Mouse (Mus musculus) kidney, adult 2 months (tissue): ENCODE measurements around the gene Fsip1. TPM values are rescaled to one million over a fixed set of nuclear protein-coding genes. Genes with fewer than 3 reads are reported as not detected.

Experiments
- DNase-seq: peaks from one replicate; pipeline ENCODE4 v3.0.0; 2021
- H3K27ac ChIP-seq: fragments of 200-500 bp; 2 replicates; pipeline ENCODE4 v1.5.1; 2012; ENCODE audit warnings: low read depth, low read length, control low read depth, inconsistent platforms; ENCODE audit not compliant: insufficient read depth
- H3K27me3 ChIP-seq: fragments of 200-500 bp; replicated peaks from 2 replicates; pipeline ENCODE4 v1.6.1; 2012; ENCODE audit warnings: mild to moderate bottlenecking, moderate library complexity, low read length, inconsistent platforms; ENCODE audit not compliant: control insufficient read depth, insufficient read depth
- H3K36me3 ChIP-seq: fragments of 200-500 bp; 2 replicates; pipeline ENCODE4 v1.6.1; 2012; ENCODE audit warnings: mild to moderate bottlenecking, moderate library complexity, low read length, inconsistent platforms; ENCODE audit not compliant: control insufficient read depth, insufficient read depth
- H3K4me1 ChIP-seq: fragments of 200-500 bp; 2 replicates; pipeline ENCODE4 v1.6.1; 2011; ENCODE audit warnings: low read length; ENCODE audit not compliant: control insufficient read depth, insufficient read depth
- H3K4me3 ChIP-seq: fragments of 200-500 bp; 2 replicates; pipeline ENCODE4 v1.5.1; 2011; ENCODE audit warnings: mild to moderate bottlenecking, low read depth, low read length, control low read depth; ENCODE audit not compliant: insufficient read depth
- CTCF ChIP-seq: fragments of 200-500 bp; conservative IDR thresholded peaks from 2 replicates; pipeline ENCODE4 v1.5.1; 2011; ENCODE audit warnings: low read depth, mild to moderate bottlenecking, control low read depth, low read length, moderate library complexity, mixed read lengths; ENCODE audit not compliant: insufficient read depth, insufficient read length
- POLR2A ChIP-seq: fragments of 200-500 bp; IDR thresholded peaks from one replicate; pipeline ENCODE4 v1.6.1; 2011; ENCODE audit warnings: low read depth, low read length, control low read depth
- WGBS: fragments of 180-500 bp; shearing (Covaris S2); methylation state at CpG from one replicate; pipeline ENCODE4 v1.1.7; 2018; 5-methylcytosine and 5-hydroxymethylcytosine counted together
- polyA plus RNA-seq: library from polyadenylated mRNA; depleted of rRNA; stranded (reverse); fragments of >200 nt; gene quantifications from 2 replicates; pipeline ENCODE4 v1.2.3, GENCODE M21; 2012

Fsip1 gene
- polyA plus RNA-seq, 1 experiment: 0.14 TPM

GRCm38 (mm10) chr2:118113808-118114524 lies 142.8 kb downstream of the Fsip1 start:
- H3K4me1 ChIP-seq: peaks cover 4% of the 10 kb centered on the region
- no peak; the same call in 1 of the 2 replicates for TF ChIP-seq CTCF
- no peak for TF ChIP-seq POLR2A
- H3K4me3 ChIP-seq: 0 out of 2 replicates have a peak overlapping the region, but pooled peaks have one; percentile 7
- no peaks in the 10 kb centered on the region; the same call in 1 of the 2 replicates for H3K36me3 ChIP-seq
- H3K27ac ChIP-seq: no peak overlapping the region
- WGBS: 21% methylated on average over 8 of the region's 8 CpGs
- no peaks in the 10 kb centered on the region for H3K27me3 ChIP-seq
- peak; percentile 56 for DNase-seq

GRCm38 (mm10) chr2:118112846-118113479 lies 143.8 kb downstream of the Fsip1 start:
- WGBS: 38% methylated on average over 21 of the region's 21 CpGs
- no peak for DNase-seq
- Histone ChIP-seq H3K36me3 (no peaks in the 10 kb centered on the region), H3K4me1 (peaks cover 4% of the 10 kb centered on the region), H3K4me3 (peak overlapping the region; percentile 51), H3K27ac (no peak overlapping the region), H3K27me3 (no peaks in the 10 kb centered on the region)
- TF ChIP-seq POLR2A: no peak

DNA sequence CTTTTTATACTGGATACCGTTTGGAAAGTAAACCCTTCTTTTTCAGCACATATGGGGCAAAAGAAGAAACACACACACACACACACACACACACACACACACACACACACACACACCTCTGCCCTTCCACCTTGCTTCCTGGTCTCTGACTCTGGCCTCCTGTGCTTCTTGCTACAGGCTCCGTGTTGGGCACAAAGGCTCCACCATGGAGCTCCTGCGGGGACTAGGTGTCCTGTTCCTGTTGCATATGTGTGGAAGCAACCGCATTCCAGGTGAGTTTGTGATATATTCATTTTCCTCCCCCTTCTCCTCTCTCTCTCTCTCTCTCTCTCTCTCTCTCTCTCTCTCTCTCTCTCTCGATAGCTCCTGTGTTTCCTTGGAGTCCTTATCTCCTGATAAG lies 144.3 kb downstream of the Fsip1 start:
- no peak for TF ChIP-seq POLR2A
- TF ChIP-seq CTCF: no peak
- Histone ChIP-seq H3K27me3 (no peaks in the 10 kb centered on the region), H3K36me3 (no peaks in the 10 kb centered on the region), H3K4me3 (peak overlapping the region; percentile 51), H3K4me1 (peaks cover 4% of the 10 kb centered on the region), H3K27ac (0 out of 2 replicates have a peak overlapping the region, but pooled peaks have one; percentile 7)
- WGBS: 22% methylated on average over 5 of the region's 5 CpGs
- no peak for DNase-seq

GRCm38 (mm10) chr2:118111488-118112131 lies 145.2 kb downstream of the Fsip1 start, which contains the start of gene Thbs1:
Thbs1 (plus strand) TSS chr2:118111876.
- Histone ChIP-seq H3K27ac (peak within 1 kb of the TSS; percentile 49; the same call in 1 of the 2 replicates), H3K36me3 (no peaks in the 10 kb centered on the region), H3K4me1 (peaks cover 4% of the 10 kb centered on the region), H3K4me3 (peak within 1 kb of the TSS; percentile 51), H3K27me3 (no peaks in the 10 kb centered on the region)
- DNase-seq: peak; percentile 83
- 1% methylated on average over 36 of the region's 36 CpGs for WGBS
- TF ChIP-seq POLR2A: peak; percentile 88
- TF ChIP-seq CTCF: no peak

- TF ChIP-seq CTCF (peak; percentile 59), POLR2A (no peak)
- Histone ChIP-seq H3K27me3 (no peaks in the 10 kb centered on the region), H3K4me1 (peaks cover 4% of the 10 kb centered on the region), H3K27ac (peak overlapping the region; percentile 49; the same call in 1 of the 2 replicates), H3K4me3 (peak overlapping the region; percentile 51), H3K36me3 (no peaks in the 10 kb centered on the region)
- DNase-seq: peak; percentile 92
- WGBS: under 1% methylated on average over 16 of the region's 16 CpGs
Measured at GRCm38 (mm10) chr2:118111116-118111487, 145.7 kb downstream of the Fsip1 start.

- Histone ChIP-seq H3K27me3 (no peaks in the 10 kb centered on the region), H3K27ac (no peak overlapping the region), H3K4me3 (no peak overlapping the region), H3K4me1 (peaks cover 4% of the 10 kb centered on the region), H3K36me3 (no peaks in the 10 kb centered on the region)
- no peak for DNase-seq
- 43% methylated on average over 17 of the region's 17 CpGs for WGBS
- TF ChIP-seq CTCF: no peak
- no peak for TF ChIP-seq POLR2A
Measured at GRCm38 (mm10) chr2:118110225-118110915, 146.4 kb downstream of the Fsip1 start.

GRCm38 (mm10) chr2:118102169-118102568 lies 154.6 kb downstream of the Fsip1 start:
- DNase-seq: no peak
- H3K27me3 ChIP-seq: no peaks in the 10 kb centered on the region
- no peak overlapping the region for H3K4me3 ChIP-seq
- no peak overlapping the region for H3K27ac ChIP-seq
- no peaks in the 10 kb centered on the region for H3K4me1 ChIP-seq
- 54% methylated on average over 4 of the region's 4 CpGs for WGBS
- TF ChIP-seq CTCF (no peak), POLR2A (no peak)
- H3K36me3 ChIP-seq: no peaks in the 10 kb centered on the region
